ENCODE assay signal across 14 mouse cellular contexts in genomic region chr10:7217551-7218127, GRCm38 (mm10).
"Had no signal": no experiment of that assay in that cellular context is flagged by ENCODE, and none has a peak within 500 bp of the region (broad histone marks: within the 10 kb centered on the region; RNA-seq: fewer than 3 reads in every experiment).

No protein-coding gene starts in this region.

- H3K36me3 ChIP-seq: intestine, embryonic 15.5 days; kidney, embryonic 15.5 days; limb, embryonic 13.5 days; midbrain, embryonic 13.5 days; neural tube, embryonic 15.5 days had no signal

- H3K4me3 ChIP-seq: intestine, embryonic 15.5 days; kidney, embryonic 15.5 days; layer of hippocampus, adult 2 months; limb, embryonic 13.5 days; midbrain, embryonic 13.5 days; myocyte; neural tube, embryonic 15.5 days had no signal

- H3K9me3 ChIP-seq: intestine, embryonic 15.5 days; kidney, embryonic 15.5 days; limb, embryonic 13.5 days; midbrain, embryonic 13.5 days; neural tube, embryonic 15.5 days had no signal

- H3K27ac ChIP-seq: intestine, embryonic 15.5 days; kidney, embryonic 15.5 days; layer of hippocampus, adult 2 months; limb, embryonic 13.5 days; liver, embryonic 14.5 days; midbrain, embryonic 13.5 days; neural tube, embryonic 15.5 days had no signal

- H3K27me3 ChIP-seq: intestine, embryonic 15.5 days; kidney, embryonic 15.5 days; limb, embryonic 13.5 days; neural tube, embryonic 15.5 days had no signal

- H3K4me2 ChIP-seq: intestine, embryonic 15.5 days; kidney, embryonic 15.5 days; limb, embryonic 13.5 days; midbrain, embryonic 13.5 days; neural tube, embryonic 15.5 days had no signal

- DNase-seq: kidney, postnatal 4 days; left cerebral cortex, postnatal 4 days; lung, postnatal 14 days; right cerebral cortex, adult 18-20 months; right cerebral cortex, postnatal 25 days; thymus, postnatal 36 days had no signal

- ATAC-seq: intestine, embryonic 15.5 days; midbrain, embryonic 13.5 days had no signal

- H3K9ac ChIP-seq: intestine, embryonic 15.5 days; kidney, embryonic 15.5 days; limb, embryonic 13.5 days; liver, embryonic 14.5 days; midbrain, embryonic 13.5 days; neural tube, embryonic 15.5 days had no signal
